Mouse (Mus musculus) ovary, adult 18-20 months (tissue): ENCODE data around the gene Chpf.

ENCODE experiments used
- DNase-seq: peaks from one replicate; pipeline ENCODE4 v3.0.0; 2022; ENCODE audit warnings: low spot score, mixed read lengths

Gene Chpf

DNA sequence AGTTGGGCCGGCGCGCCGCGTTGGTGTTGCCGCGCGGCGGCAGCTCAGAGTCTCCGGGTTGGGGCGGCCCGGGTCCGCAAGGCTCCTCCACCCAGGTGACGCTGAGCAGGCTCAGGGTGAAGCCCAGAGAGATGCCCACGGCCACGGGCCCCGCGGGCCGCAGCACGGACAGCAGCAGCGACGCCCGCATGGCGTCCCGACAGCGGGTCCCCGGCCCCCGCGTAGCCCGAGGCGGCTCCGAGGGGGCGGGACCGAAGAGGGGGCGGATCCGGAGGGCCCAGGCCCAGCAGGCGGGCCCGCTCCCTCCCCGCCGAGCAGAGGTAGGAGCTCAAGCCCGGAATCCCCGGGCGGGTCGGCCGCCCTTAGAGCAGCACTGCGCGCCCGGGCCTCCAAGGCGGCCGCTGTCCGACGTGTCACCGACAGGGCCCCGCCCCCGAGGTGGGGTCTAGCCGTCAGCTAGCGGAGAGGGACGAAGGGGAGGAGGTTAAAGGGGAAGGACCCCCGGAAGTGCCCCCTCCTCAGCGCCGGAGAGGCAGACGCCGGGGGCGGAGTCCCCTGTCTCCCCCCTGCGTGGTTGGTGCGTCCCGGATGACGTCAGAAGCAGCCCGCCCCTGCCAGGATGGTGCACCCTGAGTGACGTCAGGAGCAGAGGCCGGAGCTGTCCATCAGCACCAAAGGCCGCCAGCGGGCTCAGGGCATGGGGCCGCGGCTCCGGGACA lies at the start of gene Chpf, which contains the start of gene Tmem198:
Chpf (minus strand) TSS at position 392 of the 719 bp plus-strand sequence.
Tmem198 (plus strand) TSS at position 617 of the 719 bp plus-strand sequence.
- peak; percentile 98 for DNase-seq

DNA sequence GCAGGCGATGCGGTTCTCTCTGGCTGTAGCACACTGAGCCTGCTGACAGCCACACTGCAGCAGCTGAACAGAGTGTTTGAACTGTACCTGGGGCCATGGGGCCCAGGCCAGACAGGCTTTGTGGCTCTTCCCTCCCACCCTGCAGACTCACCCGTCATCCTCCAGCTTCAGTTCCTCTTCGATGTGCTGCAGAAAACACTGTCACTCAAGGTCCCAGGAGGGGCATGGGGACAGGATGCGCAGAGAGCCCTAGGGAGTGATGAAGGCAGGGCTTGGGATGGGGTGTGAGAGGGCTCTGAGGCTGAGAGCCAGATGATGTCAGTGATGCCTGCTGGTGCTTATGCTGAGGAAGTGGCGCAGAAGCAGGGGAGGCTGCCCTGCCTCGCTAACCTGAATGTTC lies 45.6 kb upstream of the Chpf start:
- DNase-seq, result no peak

DNA sequence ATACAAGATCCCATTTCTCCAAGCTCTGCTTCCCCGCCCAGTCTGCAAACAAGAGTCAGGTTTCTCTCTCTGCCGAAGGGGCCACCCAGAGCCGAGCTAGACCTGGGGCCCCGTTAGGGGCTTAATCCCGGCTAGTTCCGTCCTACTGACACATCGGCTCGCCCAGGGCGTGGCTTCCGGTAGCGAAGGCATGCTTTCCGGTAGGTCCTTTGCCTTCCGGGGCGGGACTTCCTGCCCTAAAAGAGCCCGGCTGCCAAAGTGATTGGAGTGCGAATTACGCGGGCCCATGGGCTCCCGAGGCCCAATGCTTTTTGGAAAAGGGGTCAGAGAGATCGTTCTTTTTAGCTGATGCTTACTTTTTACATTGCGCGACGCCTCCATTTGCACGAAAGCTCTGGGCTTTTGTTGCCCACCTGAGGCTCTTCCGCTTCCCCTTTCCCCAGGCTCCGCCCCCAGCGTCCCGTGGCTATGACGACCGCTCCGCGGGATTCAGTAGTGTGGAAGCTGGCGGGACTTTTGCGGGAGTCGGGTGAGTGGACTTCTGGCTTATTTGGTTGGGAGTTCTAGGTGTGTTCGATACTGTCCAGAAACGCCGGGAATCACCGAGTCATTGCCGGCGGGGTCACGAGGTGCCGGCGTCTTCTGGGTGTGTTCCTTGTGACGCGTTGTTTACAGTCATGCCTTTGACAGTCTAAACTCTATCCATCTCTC lies 42.4 kb upstream of the Chpf start, which contains the start of gene Stk11ip:
Stk11ip (plus strand) TSS at position 209 of the 711 bp plus-strand sequence.
- peak; percentile 85 for DNase-seq

DNA sequence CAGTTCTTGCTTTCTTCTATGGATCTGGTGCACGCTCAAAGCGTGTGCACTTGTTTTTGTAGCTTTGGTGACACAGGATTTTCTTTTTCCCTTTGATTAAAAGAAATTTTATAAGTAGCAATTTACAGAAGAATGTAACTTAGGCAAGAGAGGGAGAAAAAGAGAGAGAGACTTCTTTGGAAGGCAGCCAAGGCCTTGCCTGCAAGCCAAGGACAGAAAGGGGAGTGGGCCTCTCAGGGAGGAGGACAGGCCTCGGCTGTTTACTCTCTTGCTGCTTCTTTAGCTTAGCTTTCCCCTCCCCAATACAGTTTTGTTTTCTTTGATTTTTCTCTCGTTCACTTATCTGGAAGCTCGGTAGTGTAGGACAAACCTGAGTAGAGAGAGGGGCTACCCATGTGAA lies 40.5 kb upstream of the Chpf start:
- peak; percentile 76 for DNase-seq

DNA sequence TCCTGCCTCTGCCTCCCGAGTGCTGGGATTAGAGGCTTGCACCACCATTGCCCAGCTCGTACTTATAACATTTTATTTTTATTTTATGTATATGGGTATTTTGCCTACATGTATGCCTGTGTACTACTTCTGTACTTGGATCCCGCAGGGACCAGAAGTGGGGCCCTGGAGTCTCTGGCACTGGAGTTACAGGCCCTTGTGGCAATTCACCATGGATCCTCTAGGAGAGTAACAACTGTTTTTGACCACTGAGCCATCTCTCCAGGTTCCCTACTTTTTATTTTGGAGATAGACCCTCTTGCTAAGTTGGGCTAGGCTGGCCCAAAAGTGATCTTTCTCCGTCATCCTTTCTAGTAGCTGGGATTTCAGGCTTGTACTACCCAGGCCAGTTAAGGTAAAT lies 39.3 kb upstream of the Chpf start:
- no peak for DNase-seq

DNA sequence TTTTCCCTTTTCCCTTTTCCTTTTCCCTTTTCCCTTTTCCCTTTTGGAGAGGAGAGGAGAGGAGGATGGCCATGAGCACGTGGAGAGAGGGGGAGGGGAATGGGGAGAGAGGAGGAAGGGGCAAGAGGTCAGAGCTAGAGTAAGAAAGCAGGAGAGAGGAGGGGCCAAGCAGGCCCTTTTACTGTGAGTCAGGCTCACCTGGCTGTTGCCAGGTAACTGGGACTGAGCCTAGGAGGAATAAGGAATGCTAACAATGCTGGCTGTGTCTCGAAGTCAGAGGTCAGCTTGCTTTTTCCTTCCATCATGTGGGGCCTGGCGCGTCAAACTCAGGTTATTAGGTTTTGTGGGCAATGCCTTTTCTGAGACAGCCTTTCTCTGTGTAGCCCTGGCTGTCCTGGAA lies 38.9 kb upstream of the Chpf start:
- no peak for DNase-seq

DNA sequence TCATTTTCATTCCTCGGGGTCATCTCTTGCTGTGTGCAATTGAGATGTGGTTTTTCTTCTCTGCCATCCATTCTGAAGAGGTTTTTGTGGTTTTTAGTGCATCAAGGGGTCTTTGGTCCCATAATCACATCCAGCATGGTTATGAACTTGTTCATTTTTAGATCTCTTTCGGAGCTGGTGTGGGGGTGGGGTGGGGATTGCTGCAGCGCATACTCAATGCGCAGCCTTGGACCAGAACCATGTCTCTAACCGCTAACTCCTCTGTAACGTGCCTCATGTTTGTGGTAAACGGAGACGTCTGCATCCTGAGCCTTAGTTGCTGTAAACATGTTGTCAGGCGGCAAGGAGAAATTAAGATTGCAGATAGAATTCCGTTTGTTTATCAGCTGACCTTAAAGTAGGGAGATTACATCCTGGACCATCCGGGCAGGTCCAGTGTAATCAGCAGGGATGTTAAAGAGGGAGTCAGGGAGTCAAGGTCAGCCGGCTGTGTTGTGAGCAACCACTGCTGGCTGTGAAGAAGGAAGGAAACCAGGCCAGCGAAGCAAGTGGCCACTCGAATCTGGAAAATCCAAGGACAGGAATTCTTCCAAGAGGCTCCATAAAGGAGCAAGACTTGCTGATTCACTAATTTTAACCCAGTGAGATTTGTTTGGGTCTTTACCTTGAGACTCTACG lies 37.7 kb upstream of the Chpf start:
- peak; percentile 87 for DNase-seq

DNA sequence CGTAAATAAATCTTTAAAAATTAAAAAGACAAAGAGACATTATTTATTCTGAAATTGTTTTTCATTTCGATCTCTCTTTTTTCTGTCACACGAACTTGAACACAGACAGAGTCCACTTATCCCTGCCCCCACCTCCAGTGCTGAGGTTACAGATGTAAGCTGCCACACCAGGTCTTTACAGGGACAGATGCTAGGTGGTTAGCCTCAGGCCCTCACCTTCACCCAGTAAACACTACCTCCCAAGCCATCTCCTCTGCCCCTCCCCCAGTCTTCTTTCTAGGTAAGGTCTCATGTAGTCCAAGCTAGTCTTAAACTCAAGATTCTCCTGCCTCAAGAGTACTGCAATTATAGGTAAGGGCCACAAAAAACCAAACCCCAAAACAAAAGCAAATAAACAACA lies 33.4 kb upstream of the Chpf start:
- DNase-seq, result no peak

DNA sequence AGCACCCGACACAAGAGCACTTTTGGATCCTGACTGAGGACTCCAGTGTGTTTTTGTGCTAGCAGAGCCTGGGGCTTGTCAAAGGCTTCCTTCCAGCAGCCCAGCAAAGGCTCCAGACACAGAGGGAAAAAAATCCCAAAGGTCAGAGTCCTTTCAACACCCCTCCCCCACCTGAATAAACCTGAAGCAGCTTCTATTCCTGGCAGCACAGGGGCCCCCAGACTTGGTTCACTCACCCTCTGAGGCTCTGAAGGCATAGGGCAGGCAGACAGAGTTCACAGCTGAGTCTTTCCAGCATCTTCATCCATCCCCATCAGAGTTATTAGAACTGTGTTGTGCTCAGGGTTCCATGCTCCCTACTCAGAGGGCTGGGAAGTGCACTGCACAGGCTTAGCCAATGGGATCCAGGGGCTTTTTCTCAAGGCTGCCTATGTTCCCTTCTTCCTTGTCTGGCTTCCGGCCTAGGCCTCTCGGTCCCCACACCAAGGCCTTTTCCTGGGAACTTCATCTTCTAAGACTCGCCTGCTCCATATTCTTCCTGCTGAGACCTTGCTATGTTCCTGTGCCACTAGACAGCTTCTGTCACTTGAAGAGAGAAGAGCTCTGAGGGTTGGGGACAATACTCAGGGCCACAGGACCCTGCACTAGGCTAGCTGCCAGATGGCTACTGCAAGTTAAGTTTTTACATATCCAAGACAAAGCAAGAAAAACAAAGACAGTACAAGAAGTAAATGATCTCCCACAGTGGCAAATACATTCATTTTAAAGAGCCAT lies 32.5 kb upstream of the Chpf start:
- no peak for DNase-seq

DNA sequence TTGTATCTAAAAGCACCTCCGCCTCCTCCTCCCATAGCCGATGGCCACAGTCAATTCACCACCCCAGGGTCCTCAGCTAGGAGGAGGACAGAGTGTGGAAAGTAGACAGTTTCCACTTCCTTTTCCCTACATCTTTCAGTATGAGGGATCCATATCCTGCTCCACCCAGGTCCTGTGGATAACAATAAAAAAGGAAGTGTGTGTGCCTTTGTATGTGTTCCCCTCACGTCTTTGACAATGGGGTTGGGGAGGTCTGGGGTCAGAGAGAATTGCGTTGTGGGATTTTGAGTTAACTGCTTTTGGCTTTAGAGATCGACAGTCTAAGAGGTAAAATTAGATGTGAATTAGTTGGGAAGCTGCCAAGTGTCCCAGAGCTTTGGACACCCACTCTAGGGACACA lies 31.0 kb upstream of the Chpf start:
- DNase-seq, result no peak

DNA sequence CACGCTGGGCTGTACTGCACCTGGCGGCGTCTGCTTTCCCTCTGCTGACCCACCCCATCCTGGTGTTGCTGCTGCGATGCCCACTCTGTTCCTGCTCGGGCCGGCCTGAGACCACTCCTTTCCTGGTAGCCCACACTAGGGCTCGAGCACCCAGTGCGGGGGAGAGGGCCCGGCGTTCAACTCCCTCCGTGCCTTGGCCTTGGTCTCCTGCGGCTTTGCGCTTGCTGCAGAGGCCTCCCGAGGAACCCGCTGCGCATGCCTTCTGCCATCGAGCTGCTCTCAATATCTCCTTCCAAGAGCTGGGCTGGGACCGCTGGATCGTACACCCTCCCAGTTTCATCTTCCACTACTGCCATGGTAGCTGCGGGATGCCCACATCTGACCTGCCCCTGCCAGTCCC lies 30.5 kb upstream of the Chpf start:
- DNase-seq, result peak; percentile 67

DNA sequence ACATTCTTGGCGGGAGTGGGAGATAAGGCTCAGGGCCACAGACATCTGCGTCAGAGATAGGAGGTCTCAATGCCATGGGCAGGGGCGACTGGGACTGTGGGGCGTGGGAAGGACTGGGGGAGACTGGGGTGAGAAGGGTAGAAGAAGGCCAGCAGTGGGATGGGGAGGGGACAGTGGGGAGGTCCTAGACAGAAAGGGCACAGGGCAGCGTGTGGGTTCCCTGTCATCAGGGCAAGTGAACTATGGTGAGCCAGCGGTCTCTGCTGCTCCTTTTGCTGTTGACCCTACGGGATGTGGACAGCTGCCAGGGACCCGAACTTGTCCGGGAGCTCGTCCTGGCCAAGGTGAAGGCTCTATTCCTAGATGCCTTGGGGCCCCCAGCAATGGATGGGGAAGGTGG lies 27.9 kb upstream of the Chpf start, which contains the start of gene Inha:
Inha (plus strand) TSS at position 72 of the 400 bp plus-strand sequence.
- DNase-seq, result peak; percentile 90

DNA sequence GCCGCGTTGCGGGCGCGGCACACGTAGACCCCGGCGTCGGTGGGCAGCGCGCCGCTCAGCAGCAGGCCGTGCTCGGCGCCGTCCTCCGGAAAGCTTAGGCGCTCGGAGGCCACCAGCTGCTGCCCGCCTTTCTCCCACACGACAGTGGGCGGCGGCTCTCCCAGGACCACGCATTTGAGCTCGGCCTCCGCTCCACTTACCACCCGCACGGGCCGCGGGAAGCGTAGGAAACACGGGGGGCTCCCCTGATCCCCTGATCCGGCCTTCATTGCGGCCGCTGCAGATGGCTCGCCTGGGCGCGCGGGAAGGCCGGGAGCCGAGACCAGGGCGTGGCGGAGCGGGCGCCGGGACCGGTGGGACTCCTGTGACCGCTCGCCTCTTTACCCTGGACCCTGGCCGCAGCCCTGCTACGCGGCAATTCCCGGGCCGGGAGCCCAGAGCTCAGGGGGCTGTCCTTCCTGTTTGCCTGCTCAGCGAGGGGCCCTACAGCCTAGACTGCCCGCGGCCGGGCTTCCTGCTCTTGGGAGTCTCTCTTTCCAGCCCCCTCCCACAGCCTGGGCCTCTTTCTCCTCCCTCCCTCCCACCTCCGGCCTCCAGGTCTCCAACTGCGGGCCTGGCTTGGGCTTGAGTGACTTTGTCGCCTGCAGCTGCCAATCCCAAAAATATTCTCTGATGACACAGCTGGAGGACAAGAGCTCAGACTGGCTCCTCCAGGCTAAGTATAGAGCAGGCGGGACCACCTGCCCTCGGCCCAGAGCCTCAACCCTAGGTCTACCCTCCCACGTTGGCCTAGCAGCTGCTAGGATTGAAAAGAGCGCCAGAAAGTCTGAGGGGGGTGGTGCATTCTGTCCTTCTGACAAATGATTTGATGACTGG lies 27.1 kb upstream of the Chpf start, which contains the start of gene Obsl1:
Obsl1 (minus strand) TSS at position 497 of the 876 bp plus-strand sequence.
- peak; percentile 78 for DNase-seq

DNA sequence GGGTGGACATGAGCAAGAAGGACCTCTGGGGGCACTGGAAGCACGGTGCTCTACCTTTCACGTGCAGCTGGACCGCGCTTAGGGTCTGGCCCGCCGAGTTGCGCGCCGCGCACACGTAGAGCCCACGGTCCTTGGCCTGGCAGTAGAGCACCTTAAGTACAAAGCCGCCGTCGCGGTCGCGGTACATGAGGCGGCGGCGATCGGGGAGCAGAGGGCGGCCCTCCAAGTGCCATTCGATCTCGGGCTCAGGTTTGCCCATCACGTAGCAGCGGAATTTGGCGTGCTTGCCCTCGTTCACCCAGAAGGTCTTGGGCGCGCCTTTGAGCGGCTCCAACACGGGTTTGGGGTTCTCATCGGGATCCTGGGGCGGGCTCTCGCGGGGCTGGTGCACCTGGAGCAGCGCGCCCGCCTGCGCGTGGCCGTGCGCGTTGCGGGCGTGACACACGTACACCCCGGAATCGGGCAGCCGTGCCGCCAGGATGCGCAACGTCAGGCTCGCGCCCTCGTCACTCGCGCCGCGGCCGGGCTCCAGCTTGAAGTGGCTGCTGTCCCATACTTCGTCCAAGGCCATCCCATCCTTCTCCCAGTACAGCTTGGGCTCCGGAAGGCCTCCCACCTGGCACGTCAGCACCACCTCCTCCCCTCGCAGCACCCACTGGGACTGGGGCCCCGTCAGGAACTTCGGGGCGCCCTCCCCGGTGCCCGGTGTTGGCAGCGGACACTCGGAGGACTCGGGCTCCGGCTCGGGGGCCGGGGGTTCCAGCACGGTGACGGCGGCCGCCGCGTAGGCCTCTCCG lies 26.2 kb upstream of the Chpf start:
- DNase-seq, result peak; percentile 60

DNA sequence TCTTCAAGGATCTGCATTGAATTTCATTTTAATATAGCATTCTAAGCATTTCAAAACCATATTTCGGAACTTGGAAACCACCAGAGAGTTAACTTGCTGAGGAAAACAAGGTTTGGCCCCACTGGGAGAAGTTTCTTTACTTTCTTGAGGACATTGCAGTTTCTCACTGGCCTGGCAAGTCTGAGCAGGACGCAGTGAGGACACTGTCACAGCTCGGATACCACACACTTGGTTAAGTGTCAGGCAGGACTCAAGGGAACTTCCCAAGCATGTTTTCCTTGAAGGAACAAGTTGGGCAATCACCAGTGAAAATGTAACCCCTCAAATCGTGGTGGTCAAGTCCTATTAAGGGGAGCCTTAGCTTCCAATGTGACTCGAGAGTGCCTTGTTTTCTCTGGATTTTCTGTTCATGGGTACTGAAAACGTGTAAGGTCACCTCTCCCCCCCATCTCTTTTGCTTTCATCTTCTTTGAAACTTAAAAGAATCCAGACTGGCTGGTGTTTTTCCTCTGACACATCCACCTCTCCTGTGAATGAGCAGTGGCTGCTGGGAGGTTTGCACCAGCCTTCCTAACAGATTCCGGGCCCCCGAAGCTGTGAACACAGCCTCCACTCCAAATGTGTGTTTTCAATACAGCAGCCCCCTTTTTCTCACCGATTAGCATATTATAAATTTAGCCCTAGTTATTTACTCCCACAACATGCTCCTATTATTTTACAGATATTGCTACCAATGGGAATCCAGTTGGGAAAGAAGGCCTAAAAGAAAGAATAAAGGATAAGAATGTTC lies 25.3 kb upstream of the Chpf start:
- no peak for DNase-seq

DNA sequence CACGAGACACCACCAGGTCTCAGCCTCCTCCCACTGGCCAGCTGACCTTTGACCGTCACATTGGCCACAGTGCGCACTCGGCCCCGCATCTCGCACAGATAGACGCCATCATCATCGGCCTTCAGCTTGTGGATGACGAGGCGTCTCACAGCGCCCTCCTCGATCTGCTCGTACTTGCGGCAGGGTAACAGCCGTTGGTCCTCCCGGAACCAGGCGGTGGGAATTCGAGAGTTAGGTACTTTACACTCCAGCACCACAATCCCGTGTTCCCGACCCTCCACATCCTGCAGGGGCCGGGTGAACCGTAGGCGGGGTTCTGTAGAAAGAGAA lies 24.5 kb upstream of the Chpf start:
- no peak for DNase-seq

DNA sequence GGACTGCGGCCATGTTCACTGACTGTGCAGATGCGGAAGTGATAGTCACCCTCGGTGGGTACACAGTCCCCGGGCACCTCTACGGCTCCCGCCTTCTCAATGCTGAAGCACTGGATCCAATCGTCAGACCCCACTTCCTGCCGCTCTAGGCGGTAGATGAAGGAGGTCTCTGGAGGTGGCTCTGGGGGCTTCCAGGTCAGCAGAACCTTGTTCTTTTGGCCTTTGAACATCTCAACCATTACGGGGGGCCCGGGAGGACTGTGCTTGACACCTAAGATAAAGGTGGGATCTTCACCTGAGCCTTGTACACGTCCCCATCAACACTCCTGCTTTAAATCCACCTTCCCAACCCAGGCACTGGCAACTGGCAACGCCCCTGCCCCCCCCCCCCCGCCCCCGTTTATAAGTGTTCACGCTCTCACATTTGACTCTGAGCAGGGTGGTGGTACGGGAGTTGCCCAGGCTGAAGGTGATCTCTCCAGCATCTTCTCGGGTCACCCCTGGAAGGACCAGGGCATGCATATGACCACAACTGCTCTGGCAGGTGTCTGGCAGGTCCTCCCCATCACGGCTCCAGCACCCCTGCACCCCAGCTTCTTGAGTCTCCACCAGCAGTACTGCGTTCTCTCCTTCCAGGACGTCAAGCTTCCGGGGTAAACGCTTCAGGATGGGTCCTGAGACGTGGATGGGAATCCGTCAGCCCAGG lies 24.0 kb upstream of the Chpf start:
- no peak for DNase-seq

DNA sequence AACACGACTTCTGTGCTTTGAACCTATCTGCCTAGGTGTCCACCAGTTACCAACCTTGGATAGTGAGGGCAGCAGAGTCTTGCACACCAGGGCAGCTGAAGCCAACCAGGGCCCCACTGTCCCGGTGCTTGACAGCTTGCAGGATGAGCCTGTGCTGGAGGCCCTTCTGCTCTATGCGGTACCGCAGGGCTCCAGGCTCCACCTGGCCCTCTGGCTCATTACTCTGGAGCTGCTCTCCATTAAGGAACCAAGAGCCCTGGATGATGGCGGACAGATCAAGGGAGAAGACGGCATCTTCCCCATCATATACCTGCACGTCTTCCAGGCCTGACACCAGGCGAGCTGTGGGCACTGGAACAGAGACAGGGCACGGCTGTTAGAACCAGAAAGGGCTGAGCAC lies 22.8 kb upstream of the Chpf start:
- no peak for DNase-seq

DNA sequence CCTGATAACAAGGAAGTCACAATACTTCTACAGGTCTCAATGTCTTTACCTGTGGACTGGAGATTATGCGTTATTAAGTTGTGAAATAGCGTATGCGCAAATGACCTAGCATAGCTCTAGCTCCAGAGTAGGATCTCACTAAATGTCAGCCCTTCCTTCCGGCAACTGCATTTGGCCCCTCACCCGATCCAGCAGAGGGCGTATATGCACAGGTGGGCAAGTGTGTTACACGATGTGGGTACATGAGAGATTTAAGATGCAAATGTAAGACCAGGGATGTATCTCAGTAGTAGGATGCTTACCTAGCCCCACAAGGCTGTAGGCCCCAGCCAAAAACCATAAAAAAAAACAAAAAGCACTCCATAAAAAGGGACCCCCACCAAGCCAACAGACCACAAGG lies 20.3 kb upstream of the Chpf start:
- no peak for DNase-seq
